Mouse (Mus musculus) cerebellum, postnatal 14 days (tissue): ENCODE data around the gene Aktip.

Source experiments
- DNase-seq, 2 experiments: peaks; one replicate each; pipeline ENCODE4 v3.0.0; 2021; ENCODE audit warnings: mixed read lengths in 2 of 2

Aktip gene

DNA sequence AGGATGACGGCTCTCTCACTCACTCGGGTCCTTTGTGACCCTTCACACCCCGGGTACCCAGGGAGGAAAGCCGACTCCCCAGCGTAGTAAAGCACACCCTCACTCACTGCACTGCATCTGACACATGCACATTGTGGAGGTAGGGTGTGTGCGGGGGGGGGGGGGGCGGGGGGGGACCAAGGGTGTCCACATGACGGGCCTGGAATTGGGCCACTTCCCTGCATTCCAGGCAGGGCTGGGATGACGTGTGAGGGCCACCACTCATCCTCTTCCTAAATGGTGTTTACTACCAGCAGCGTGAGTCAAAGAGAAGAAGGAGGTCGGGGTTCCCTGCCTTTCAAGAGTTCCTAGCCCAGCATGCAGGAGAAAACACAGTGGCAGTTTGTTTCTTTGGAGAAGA is 11.6 kb downstream of the Aktip start:
- DNase-seq: no peak

DNA sequence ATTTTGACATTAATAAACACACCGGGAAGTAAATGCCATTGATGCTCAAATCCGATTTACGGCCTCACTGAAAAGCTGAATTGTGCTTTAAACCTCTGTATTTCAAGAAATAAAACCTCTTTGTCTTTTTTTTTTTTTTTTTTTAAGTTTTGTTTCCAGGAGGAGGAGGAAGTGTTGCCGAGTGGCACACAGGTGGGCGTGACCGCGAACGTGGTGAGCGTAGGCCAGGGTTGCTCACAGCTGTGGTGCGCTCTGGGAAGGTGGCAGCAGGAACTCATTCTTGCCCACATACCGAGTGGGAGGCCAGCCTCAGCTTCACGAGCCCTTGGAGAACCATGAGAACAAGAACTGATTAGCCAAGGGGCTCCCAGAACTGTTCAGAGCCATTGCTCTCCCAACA is 13.4 kb downstream of the Aktip start:
- DNase-seq: no peak

- DNase-seq: no peak
These were observed 22.1 kb downstream of the Aktip start for GRCm38 (mm10) chr8:91177708-91178107.

- no peak for DNase-seq
These were observed 23.6 kb downstream of the Aktip start for GRCm38 (mm10) chr8:91176176-91176575.

DNA sequence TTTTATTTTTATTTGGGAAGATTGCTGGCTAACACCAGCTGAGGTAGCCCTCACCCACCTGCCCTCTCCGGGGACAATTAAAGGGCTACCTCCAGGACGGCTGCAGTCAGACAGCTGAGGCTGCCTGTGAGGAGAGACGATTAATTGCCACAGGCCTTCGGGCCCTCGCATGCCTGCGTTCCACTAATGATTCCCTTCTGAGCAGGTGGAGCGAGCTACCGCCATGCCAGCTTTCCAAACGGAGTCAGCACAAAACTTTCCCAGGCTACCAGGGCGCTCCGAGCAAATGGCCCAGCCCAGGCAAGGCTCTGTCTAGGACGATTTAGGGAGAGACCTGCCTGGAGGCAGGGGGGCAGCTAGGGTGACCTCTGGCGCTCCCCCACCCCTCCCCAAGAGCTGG is 28.2 kb downstream of the Aktip start:
- DNase-seq: no peak

DNA sequence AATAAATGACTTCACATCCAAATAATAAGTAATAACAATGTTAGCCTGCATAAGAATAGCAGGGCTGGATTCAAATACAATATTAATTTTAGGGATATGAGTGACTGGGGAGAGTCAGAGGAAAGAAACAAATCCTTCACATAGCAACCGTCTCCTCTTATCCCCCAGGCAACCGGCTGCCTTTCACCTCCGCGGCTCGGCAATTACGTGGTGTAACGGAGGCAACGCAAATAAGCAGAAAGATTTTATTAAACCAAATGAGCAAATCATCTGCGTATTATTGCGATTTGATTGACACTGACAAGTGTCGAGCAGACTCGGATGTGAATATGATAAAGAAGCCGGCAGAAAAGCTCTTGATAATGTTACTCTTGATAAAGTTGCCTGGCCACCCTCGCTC is 28.9 kb downstream of the Aktip start:
- no peak for DNase-seq

DNA sequence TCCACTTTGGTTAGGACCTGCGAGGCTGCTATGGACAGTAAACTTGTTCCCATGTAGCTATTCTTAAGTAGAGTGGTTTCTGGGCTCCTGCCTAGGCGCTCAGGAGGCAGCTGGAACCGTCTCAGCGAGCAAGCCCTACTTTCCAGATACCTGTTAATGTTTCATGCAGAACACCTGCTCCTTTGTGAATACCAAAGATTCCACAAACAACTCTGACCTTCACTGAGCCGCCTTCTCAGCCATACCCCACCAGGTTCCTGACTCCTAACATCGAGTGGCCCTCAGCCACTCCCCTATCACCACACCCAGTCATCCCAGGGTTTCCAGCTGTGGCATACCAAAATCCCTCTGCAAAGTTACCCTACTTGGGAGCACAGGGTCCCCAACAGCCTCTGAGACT is 29.6 kb downstream of the Aktip start:
- DNase-seq: no peak

DNA sequence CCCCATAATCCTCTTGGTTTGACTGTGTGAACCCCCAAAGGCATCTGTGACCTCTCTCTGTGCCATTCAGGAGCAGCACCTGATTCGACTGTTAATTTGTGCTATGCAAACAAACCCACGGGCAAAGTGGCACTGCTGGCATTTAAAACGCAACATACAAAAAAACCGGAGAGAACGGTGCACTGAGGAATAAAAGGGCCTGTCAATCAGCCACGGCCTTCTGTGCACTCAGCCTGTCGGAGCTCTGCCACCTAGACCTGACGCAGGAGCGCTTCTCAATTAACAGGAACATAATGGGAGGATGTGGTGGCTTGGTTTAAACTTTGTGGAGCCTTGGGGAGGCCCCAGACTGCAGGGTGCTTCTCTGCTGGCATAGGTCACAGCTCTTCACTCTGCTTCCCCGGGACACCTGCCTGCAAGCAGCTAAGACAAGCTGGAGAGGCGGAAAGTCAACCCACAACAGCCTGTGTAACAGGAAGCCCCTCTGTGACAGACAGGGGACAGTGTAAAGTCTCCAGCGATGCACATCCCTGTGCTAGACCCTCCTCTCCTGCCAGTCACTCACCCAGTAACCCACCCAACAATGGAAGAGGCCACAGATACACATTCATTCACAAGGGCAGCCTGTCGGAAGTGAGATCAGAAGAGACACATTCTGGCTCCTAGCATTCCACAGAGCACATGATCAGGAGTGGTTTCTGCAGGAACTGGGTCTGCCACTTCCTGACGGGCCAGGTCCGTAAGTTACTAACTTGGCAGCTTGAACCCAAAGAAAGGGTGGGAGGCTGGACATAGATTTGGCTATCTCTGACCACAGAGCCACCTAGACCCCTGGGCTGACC is 39.6 kb downstream of the Aktip start:
- DNase-seq: no peak

DNA sequence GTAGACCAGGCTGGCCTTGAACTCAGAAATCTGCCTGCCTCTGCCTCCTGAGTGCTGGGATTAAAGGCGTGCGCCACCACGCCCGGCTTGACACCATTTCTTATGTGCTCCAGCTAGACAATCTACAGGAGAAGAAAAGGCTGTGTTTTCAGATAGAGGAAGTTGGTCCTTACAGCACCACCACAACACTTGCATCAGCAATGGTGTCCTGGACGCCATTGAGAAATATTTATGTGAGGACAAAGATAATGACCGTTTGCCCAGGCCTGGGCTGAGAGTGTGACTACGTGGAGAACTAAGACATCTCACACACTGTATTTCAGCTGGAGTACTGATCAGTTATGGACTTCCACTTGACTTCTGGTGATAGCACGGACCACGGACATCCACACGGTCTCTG is 41.2 kb downstream of the Aktip start:
- DNase-seq: no peak

DNA sequence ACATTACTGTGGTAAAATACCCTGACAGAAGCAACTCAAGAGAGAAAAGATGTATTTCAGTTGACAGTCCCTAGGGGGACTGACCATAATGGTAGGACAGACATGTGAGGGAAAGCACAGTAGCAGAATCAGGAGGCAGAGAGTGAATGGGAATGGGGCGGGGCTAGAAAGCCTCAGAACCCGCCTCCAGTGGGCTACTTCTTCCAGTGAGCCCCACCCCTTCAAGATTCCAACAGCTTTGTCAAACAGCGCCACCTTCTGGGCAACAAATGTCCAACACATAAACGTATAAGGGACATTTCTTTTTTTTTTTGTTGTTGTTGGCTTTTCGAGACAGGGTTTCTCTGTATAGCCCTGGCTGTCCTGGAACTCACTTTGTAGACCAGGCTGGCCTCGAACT is 45.2 kb downstream of the Aktip start:
- peak in 1 of 2 experiments; percentile 36 for DNase-seq

GRCm38 (mm10) chr8:91153831-91154230 is 45.9 kb downstream of the Aktip start:
- no peak for DNase-seq

- DNase-seq: no peak
These were observed 48.2 kb downstream of the Aktip start for GRCm38 (mm10) chr8:91151531-91151930.

GRCm38 (mm10) chr8:91149298-91149697 is 50.5 kb downstream of the Aktip start:
- DNase-seq: no peak

DNA sequence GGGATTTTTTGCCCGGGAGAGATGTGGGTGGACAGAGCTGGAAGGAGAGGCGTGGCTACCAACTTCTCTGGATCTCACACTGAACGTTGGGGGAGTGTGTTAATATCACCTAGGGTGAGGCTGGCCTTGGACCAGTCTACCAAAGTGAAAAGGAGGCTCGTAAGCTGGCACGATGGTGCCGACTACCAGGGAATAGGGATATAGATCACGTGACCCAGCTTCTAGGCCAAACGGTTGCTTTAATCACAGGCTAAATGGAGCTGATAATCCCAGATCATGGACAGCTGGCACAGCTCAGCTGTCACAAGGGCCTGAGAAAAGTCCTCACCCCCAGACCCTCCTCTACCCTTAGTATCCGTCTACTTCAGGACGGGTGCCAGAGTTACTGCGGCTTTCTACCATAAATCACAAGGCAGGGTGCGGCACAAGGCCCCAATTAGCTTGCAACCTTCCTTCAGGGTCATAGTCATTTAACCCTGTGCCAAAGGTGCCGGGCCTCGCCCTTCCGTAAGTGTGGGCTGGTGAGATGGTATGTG is 51.1 kb downstream of the Aktip start:
- peak in 1 of 2 experiments; percentile 26 for DNase-seq

- DNase-seq: peak; percentile 75
These were observed 52.1 kb downstream of the Aktip start for GRCm38 (mm10) chr8:91147715-91148114.

- DNase-seq: no peak
These were observed 58.9 kb downstream of the Aktip start for GRCm38 (mm10) chr8:91140828-91141227.

- DNase-seq: no peak
These were observed 64.2 kb downstream of the Aktip start for GRCm38 (mm10) chr8:91135308-91136181.

DNA sequence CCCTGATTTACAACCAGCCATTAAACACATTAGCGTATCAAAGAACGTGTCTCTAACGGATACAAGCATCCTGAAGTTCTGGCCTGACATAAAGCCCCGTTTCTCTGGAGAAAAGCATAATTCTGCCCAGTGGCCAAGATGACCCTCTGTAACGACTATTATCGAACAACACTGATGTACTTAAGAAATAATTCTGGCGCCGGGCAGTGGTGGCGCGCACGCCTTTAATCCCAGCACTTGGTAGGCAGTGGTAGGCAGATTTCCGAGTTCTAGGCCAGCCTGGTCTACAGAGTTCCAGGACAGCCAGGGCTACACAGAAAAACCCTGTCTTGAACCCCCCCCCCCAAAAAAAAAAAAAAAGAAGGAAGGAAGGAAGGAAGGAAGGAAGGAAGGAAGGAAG is 65.1 kb downstream of the Aktip start:
- DNase-seq: peak; percentile 33 to 46

- DNase-seq: peak; percentile 100
These were observed 65.7 kb downstream of the Aktip start for GRCm38 (mm10) chr8:91134070-91134475.

DNA sequence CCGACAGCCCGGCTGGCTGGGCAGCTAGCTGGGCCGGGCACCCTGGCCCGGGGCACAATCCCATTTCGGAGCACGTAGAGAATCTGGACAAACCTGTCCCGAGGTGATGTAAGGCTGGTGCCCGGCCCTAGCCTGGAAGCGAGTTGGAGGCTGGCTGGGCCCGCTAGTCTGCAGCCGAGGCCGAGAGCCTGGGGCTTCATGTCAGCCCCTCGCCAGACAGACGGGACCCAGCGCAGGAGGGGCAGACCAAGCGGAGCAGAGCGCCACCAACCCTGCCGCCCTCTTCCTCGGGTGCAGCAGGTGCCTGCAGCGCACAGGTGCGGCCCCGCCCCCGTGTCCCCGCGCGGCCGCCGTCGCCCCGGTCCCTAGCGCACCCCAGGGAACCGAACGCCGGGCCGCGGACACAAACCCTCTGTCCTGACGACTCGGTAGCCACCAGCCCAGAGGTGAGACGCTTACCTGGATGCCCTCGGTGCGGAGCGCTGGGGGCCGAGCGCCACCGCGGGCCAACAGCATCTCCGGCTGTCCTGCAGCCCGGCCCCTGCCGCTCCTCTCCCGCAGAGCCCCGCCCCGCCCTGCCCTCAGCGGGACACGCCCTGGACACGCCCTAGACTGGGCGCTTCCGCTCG is 66.2 kb downstream of the Aktip start:
- no peak for DNase-seq

- no peak for DNase-seq
These were observed 67.0 kb downstream of the Aktip start for GRCm38 (mm10) chr8:91132731-91133130.

DNA sequence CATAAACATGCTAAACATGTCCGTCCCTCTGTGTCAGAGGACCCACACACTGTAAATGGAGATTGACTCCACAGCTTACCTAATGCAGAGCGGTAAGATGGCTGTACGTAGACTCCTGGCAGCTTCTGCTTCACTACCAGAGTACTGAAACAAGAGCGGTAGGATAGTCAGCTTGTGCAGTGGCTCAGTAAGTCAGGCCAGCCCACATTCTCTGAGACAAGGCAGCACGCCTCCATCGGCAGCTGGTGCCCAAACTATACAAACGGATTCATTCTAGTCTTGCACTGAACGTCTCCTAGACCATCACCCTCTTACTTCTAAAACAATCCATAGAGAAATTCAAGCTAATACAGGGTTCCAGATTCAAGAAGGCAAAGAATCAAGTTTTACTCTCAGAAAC is 73.0 kb downstream of the Aktip start:
- DNase-seq: no peak

DNA sequence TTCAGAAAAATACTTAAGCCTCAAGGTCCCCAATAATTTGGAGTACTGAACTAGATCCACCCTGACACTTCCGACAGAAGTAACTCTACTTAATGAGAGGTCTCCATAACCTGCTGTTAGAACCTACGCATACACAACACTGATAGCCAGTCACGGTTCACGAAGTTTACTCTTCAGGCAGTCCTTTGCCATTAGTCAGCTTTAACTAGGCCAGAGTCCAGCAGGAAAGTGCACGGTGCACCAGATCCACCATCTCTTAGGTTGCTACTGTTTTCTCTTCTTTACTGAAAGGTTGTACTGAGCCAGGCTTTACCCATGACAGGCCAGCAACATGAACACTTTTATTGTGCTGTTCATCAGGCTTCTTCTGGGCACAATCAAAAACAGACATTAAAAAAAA is 75.5 kb downstream of the Aktip start:
- no peak for DNase-seq
